Mouse (Mus musculus) left cerebral cortex, adult 8-10 months (tissue): ENCODE results near the gene Pin1rt1. TPM values are rescaled to one million over a fixed set of nuclear protein-coding genes. Genes with fewer than 3 reads are reported as not detected.

Experiments
- total RNA-seq, 4 experiments: library from RNA; stranded (reverse); gene quantifications; 2 replicates each; pipeline ENCODE4 v1.2.4; 2022

Gene Pin1rt1
- total RNA-seq, 4 experiments from 2014 or later, result not detected

Other genes with a start within 250 kb of the Pin1rt1 start
- gene Hipk3, start 221.9 kb downstream of the Pin1rt1 start, total RNA-seq, result 100 to 1,000 TPM in 2 of 4 experiments, 10 to 100 TPM in 2; 91.0 to 102 (median 98.9) TPM
- gene Cstf3, start 125.9 kb downstream of the Pin1rt1 start, total RNA-seq, result 10 to 100 TPM; 36.5 to 44.1 (median 37.5) TPM
- gene Tcp11l1, start 4.2 kb downstream of the Pin1rt1 start, total RNA-seq, result 10 to 100 TPM; 34.4 to 45.6 (median 39.4) TPM
- gene Depdc7, start 26.5 kb upstream of the Pin1rt1 start, total RNA-seq, result 1 to 10 TPM in 3 of 4 experiments, under 1 TPM in 1; 0.72 to 2.2 (median 1.6) TPM
- gene Qser1, start 100.4 kb upstream of the Pin1rt1 start, total RNA-seq, result 10 to 100 TPM in 3 of 4 experiments, 1 to 10 TPM in 1; 10.0 to 12.2 (median 10.9) TPM
- 1 to 10 TPM in 2 of 4 experiments, under 1 TPM in 2; 0.24 to 1.2 (median 0.91) TPM for gene Prrg4, start 133.5 kb upstream of the Pin1rt1 start, total RNA-seq
- 1 to 10 TPM in 1 of 4 experiments, not detected in 3; 3.3 TPM for gene Ccdc73, start 151.4 kb upstream of the Pin1rt1 start, total RNA-seq